Mouse (Mus musculus) heart, adult 2 months (tissue): ENCODE data around the gene 0610037L13Rik.

Experiments used
- CTCF ChIP-seq: fragments of 200-600 bp; IDR thresholded peaks from 2 replicates; pipeline ENCODE4 v1.8.1; 2022; ENCODE audit warnings: antibody characterized with exemption, mild to moderate bottlenecking, moderate library complexity
- POLR2A ChIP-seq: fragments of 200-500 bp; IDR thresholded peaks from 2 replicates; pipeline ENCODE4 v1.6.1; 2011; ENCODE audit warnings: mild to moderate bottlenecking, low read depth, low read length, control low read depth; ENCODE audit not compliant: insufficient read depth

- TF ChIP-seq POLR2A, result no peak
- TF ChIP-seq CTCF, result no peak
These were observed 43.6 kb downstream of the 0610037L13Rik start for GRCm38 (mm10) chr4:107933239-107933638.
